ENCODE assay signal across 16 mouse cellular contexts in genomic region chr2:168125288-168126089, GRCm38 (mm10). TPM values are rescaled to one million over a fixed set of nuclear protein-coding genes. Genes with fewer than 3 reads are reported as not detected.
DNase-seq lines count a peak whose midpoint lies in the region; ATAC-seq and TF ChIP-seq lines count a peak whose summit lies in the region.
"Had no signal": no experiment of that assay in that cellular context is flagged by ENCODE, and none has a peak within 500 bp of the region (broad histone marks: within the 10 kb centered on the region; RNA-seq: fewer than 3 reads in every experiment).

No protein-coding gene starts in this region.

- H3K9ac ChIP-seq in forebrain, embryonic 11.5 days (ENCODE audit: low read length): no peak overlapping the region
- no peak overlapping the region for H3K9ac ChIP-seq in forebrain, embryonic 15.5 days (replicated peaks)
- H3K9ac ChIP-seq in heart, postnatal 0 days (replicated peaks; ENCODE audit: low read depth, low read length): no peak overlapping the region
- H3K9ac ChIP-seq in midbrain, embryonic 13.5 days (replicated peaks): 0 out of 2 replicates have a peak overlapping the region, but pooled peaks have one; percentile 23
- no peak overlapping the region for H3K9ac ChIP-seq in midbrain, postnatal 0 days (replicated peaks; ENCODE audit: low read length, poor library complexity, severe bottlenecking)
- no peak overlapping the region for H3K9ac ChIP-seq in limb, embryonic 12.5 days (replicated peaks)
- H3K9ac ChIP-seq: limb, embryonic 15.5 days had no signal

- H3K9me3 ChIP-seq in forebrain, embryonic 11.5 days (ENCODE audit: control insufficient read depth, low read length): no peaks in the 10 kb centered on the region
- no peaks in the 10 kb centered on the region for H3K9me3 ChIP-seq in forebrain, embryonic 15.5 days
- H3K9me3 ChIP-seq in heart, postnatal 0 days (replicated peaks; ENCODE audit: control insufficient read depth, low read length): no peaks in the 10 kb centered on the region
- H3K9me3 ChIP-seq in midbrain, embryonic 13.5 days: no peaks in the 10 kb centered on the region
- no peaks in the 10 kb centered on the region for H3K9me3 ChIP-seq in midbrain, postnatal 0 days (ENCODE audit: low read length)
- no peaks in the 10 kb centered on the region for H3K9me3 ChIP-seq in limb, embryonic 12.5 days
- H3K9me3 ChIP-seq: limb, embryonic 15.5 days had no signal

- H3K4me3 ChIP-seq in forebrain, embryonic 11.5 days (ENCODE audit: low read depth, low read length): no peak overlapping the region
- no peak overlapping the region for H3K4me3 ChIP-seq in forebrain, embryonic 15.5 days
- no peak overlapping the region for H3K4me3 ChIP-seq in heart, postnatal 0 days (ENCODE audit: low read depth, low read length)
- no peak overlapping the region for H3K4me3 ChIP-seq in midbrain, embryonic 13.5 days (replicated peaks)
- H3K4me3 ChIP-seq in midbrain, postnatal 0 days (ENCODE audit: low read depth, low read length): no peak overlapping the region
- H3K4me3 ChIP-seq in limb, embryonic 12.5 days (replicated peaks): no peak overlapping the region
- H3K4me3 ChIP-seq: limb, embryonic 15.5 days had no signal

- 0 out of 2 replicates have a peak, but pooled peaks cover 5% of the 10 kb centered on the region for H3K4me1 ChIP-seq in forebrain, embryonic 11.5 days (replicated peaks; ENCODE audit: control insufficient read depth, insufficient read depth, low read length)
- peaks cover 8% of the 10 kb centered on the region for H3K4me1 ChIP-seq in forebrain, embryonic 15.5 days
- H3K4me1 ChIP-seq in heart, postnatal 0 days (ENCODE audit: control insufficient read depth, insufficient read depth): peaks cover 6% of the 10 kb centered on the region; the same call in 1 of the 2 replicates
- peaks cover 22% of the 10 kb centered on the region for H3K4me1 ChIP-seq in midbrain, embryonic 13.5 days (replicated peaks)
- no peaks in the 10 kb centered on the region for H3K4me1 ChIP-seq in midbrain, postnatal 0 days (ENCODE audit: insufficient read depth, low read length)
- H3K4me1 ChIP-seq in limb, embryonic 12.5 days (replicated peaks): peaks cover 20% of the 10 kb centered on the region; the same call in 1 of the 2 replicates

- no peaks in the 10 kb centered on the region for H3K27me3 ChIP-seq in forebrain, embryonic 11.5 days (ENCODE audit: control insufficient read depth, insufficient read depth, low read length)
- no peaks in the 10 kb centered on the region for H3K27me3 ChIP-seq in forebrain, embryonic 15.5 days
- no peaks in the 10 kb centered on the region for H3K27me3 ChIP-seq in heart, postnatal 0 days (ENCODE audit: control insufficient read depth, insufficient read depth, low read length)
- H3K27me3 ChIP-seq in midbrain, embryonic 13.5 days: no peaks in the 10 kb centered on the region
- H3K27me3 ChIP-seq in midbrain, postnatal 0 days (ENCODE audit: insufficient read depth, low read length): no peaks in the 10 kb centered on the region
- no peaks in the 10 kb centered on the region for H3K27me3 ChIP-seq in limb, embryonic 12.5 days
- H3K27me3 ChIP-seq: CH12.LX; limb, embryonic 15.5 days had no signal

- H3K36me3 ChIP-seq in forebrain, embryonic 11.5 days (ENCODE audit: control insufficient read depth, insufficient read depth, low read length): no peaks in the 10 kb centered on the region; the same call in 1 of the 2 replicates
- H3K36me3 ChIP-seq in forebrain, embryonic 15.5 days: no peaks in the 10 kb centered on the region
- no peaks in the 10 kb centered on the region for H3K36me3 ChIP-seq in heart, postnatal 0 days (replicated peaks; ENCODE audit: control insufficient read depth, insufficient read depth, low read length)
- H3K36me3 ChIP-seq in midbrain, embryonic 13.5 days: no peaks in the 10 kb centered on the region
- H3K36me3 ChIP-seq in midbrain, postnatal 0 days (ENCODE audit: insufficient read depth, low read length): no peaks in the 10 kb centered on the region
- no peaks in the 10 kb centered on the region for H3K36me3 ChIP-seq in limb, embryonic 12.5 days
- H3K36me3 ChIP-seq: limb, embryonic 15.5 days had no signal

- TF ChIP-seq CTCF in heart, postnatal 0 days (IDR thresholded peaks at IDR 0.05; ENCODE audit: low read depth): no peak
- no peak for TF ChIP-seq CTCF in midbrain, postnatal 0 days (IDR thresholded peaks at IDR 0.05)

- no peak overlapping the region for H3K4me2 ChIP-seq in forebrain, embryonic 11.5 days (ENCODE audit: low read depth, low read length, severe bottlenecking)
- no peak overlapping the region for H3K4me2 ChIP-seq in forebrain, embryonic 15.5 days (replicated peaks)
- no peak overlapping the region for H3K4me2 ChIP-seq in heart, postnatal 0 days (ENCODE audit: low read depth, low read length)
- H3K4me2 ChIP-seq in midbrain, embryonic 13.5 days (replicated peaks): no peak overlapping the region
- no peak overlapping the region for H3K4me2 ChIP-seq in midbrain, postnatal 0 days (ENCODE audit: low read depth, low read length, poor library complexity, severe bottlenecking)
- H3K4me2 ChIP-seq in limb, embryonic 12.5 days: no peak overlapping the region
- H3K4me2 ChIP-seq: limb, embryonic 15.5 days had no signal

- 0 out of 2 replicates have a peak, but pooled peaks have one; percentile 29 for ATAC-seq in forebrain, embryonic 11.5 days (replicated peaks; ENCODE audit: low FRiP score)
- ATAC-seq in forebrain, embryonic 15.5 days (replicated peaks): no peak
- ATAC-seq in heart, postnatal 0 days (ENCODE audit: insufficient read depth, low read depth): no peak
- ATAC-seq in midbrain, embryonic 13.5 days: no peak
- ATAC-seq in midbrain, postnatal 0 days (ENCODE audit: low FRiP score): no peak
- no peak for ATAC-seq in limb, embryonic 12.5 days (ENCODE audit: insufficient number of reproducible peaks, insufficient read depth, low FRiP score, low TSS enrichment, low read depth)

- H3K27ac ChIP-seq in forebrain, embryonic 11.5 days (ENCODE audit: low read depth, low read length): no peak overlapping the region
- H3K27ac ChIP-seq in forebrain, embryonic 15.5 days (replicated peaks): no peak overlapping the region
- peak overlapping the region; percentile 19; the same call in 1 of the 2 replicates for H3K27ac ChIP-seq in heart, postnatal 0 days (ENCODE audit: low read depth)
- no peak overlapping the region for H3K27ac ChIP-seq in midbrain, embryonic 13.5 days
- H3K27ac ChIP-seq in midbrain, postnatal 0 days (ENCODE audit: low read depth, low read length): no peak overlapping the region
- H3K27ac ChIP-seq in limb, embryonic 12.5 days: 0 out of 2 replicates have a peak overlapping the region, but pooled peaks have one; percentile 4
- H3K27ac ChIP-seq: limb, embryonic 15.5 days; macrophage had no signal

- no peak for TF ChIP-seq EP300 in heart, postnatal 0 days (IDR thresholded peaks at IDR 0.05; ENCODE audit: low read depth)

- no peak for DNase-seq in forebrain, embryonic 11.5 days (ENCODE audit: low spot score)
- DNase-seq in heart, postnatal 0 days (ENCODE audit: low spot score): no peak
- DNase-seq in heart, postnatal 4 days: no peak
- DNase-seq in midbrain, postnatal 0 days (ENCODE audit: low spot score): no peak
- DNase-seq in gastrocnemius, adult 18-20 months (ENCODE audit: low spot score): no peak
- DNase-seq: adrenal gland, adult 8-10 months; cerebellum, adult 11-12 months; heart, postnatal 14 days; lung, adult 2 months; right cerebral cortex, postnatal 25 days had no signal

- WGBS in forebrain, embryonic 11.5 days: 21% methylated on average over 11 of the region's 11 CpGs
- 26% methylated on average over 11 of the region's 11 CpGs for WGBS in forebrain, embryonic 15.5 days
- 47% methylated on average over 11 of the region's 11 CpGs for WGBS in heart, postnatal 0 days
- WGBS in midbrain, embryonic 13.5 days: 27% methylated on average over 11 of the region's 11 CpGs
- 37% methylated on average over 11 of the region's 11 CpGs for WGBS in midbrain, postnatal 0 days
- 38% methylated on average over 11 of the region's 11 CpGs for WGBS in limb, embryonic 12.5 days

RNA-seq across cellular contexts. Expression of gene Pard6b, which starts 44.7 kb away (rescaled TPM):
- polyA plus RNA-seq in forebrain, embryonic 11.5 days (2014; fragmentation: Nextera tagmentation; extraction: Ambion mirVana): 12.4 and 13.7 TPM in 2 replicates
- 6.9 and 7.4 TPM in 2 replicates for polyA plus RNA-seq in forebrain, embryonic 15.5 days (2015; fragmentation: Nextera tagmentation; extraction: Ambion mirVana)
- total RNA-seq in heart, postnatal 0 days (2014; rRNA removed; ENCODE audit: low replicate concordance): 4.4 and 6.5 TPM in 2 replicates
- polyA plus RNA-seq in heart, postnatal 0 days (2015; fragmentation: Nextera tagmentation; extraction: Ambion mirVana): 3.3 and 3.5 TPM in 2 replicates
- 1 to 10 TPM; 4.0 to 4.5 TPM for total RNA-seq in heart, postnatal 4 days (2021)
- polyA plus RNA-seq in midbrain, embryonic 13.5 days (2015; fragmentation: Nextera tagmentation; extraction: Ambion mirVana): 7.0 and 7.9 TPM in 2 replicates
- 6.6 and 6.8 TPM in 2 replicates for total RNA-seq in midbrain, postnatal 0 days (2014; rRNA removed)
- 3.9 and 5.1 TPM in 2 replicates for polyA plus RNA-seq in midbrain, postnatal 0 days (2015; fragmentation: Nextera tagmentation; extraction: Ambion mirVana)
- polyA plus RNA-seq in limb, embryonic 12.5 days (2016; fragmentation: Nextera tagmentation; extraction: Ambion mirVana): 5.4 and 6.4 TPM in 2 replicates
- 1 to 10 TPM; 1.0 to 2.4 TPM for total RNA-seq in gastrocnemius, adult 18-20 months (2021)
- polyA plus RNA-seq: macrophage had no signal

Comparison
In these comparisons a context has a peak if more than half of its experiments do, and no peak if none do; other contexts are left out.
1. H3K27ac ChIP-seq: peak in heart, postnatal 0 days (single experiment) and limb, embryonic 12.5 days (single experiment); none in forebrain, embryonic 11.5 days (single experiment), forebrain, embryonic 15.5 days (single experiment), midbrain, embryonic 13.5 days (single experiment) and midbrain, postnatal 0 days (single experiment).